Mouse (Mus musculus) cortical plate, adult 2 months (tissue): ENCODE measurements around the gene Prpf19.

Source experiments
- CTCF ChIP-seq: fragments of 200-500 bp; IDR thresholded peaks from 2 replicates; pipeline ENCODE4 v1.5.1; 2011; ENCODE audit warnings: mild to moderate bottlenecking, control low read depth, low read length; ENCODE audit not compliant: insufficient read depth; ENCODE audit errors: extremely low read depth
- POLR2A ChIP-seq: fragments of 200-500 bp; IDR thresholded peaks from 2 replicates; pipeline ENCODE4 v1.6.1; 2011; ENCODE audit warnings: mild to moderate bottlenecking, low read length, control low read depth; ENCODE audit not compliant: insufficient read depth; ENCODE audit errors: extremely low read depth

DNA sequence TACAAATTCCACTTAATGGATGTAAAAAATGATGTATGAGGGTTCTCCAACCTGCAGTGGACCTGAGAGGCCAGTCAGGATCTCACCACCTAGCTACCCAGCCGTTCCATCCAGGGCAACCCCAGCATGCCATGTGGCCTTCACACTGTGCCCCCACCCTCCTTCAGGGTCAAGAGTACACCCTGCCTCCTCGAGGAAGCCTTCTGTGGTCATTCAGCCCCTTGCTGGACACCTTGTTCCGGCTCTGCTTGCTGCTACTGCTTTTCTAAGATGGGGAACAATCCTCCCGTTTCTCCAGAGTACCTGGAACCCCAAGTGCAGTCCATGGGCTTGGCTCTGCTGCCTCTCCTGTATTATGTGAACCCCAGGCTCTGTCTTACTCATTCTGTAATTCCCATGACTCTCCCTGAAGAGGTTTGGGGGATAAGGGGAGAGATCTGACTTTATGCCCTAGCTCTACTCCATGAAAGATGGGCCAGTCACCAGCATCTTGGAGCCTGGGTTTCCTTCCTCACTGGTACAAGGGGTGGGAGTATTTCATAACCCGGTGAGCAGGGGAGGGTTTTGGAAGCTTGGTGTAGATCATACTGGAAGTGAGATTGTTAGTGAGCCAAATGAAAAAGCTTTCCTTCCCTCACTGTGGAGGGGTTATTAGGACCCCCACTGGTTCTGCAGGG is 26.9 kb upstream of the Prpf19 start:
- TF ChIP-seq CTCF (no peak), POLR2A (no peak)
